Mouse (Mus musculus) embryonic facial prominence, embryonic 13.5 days (tissue): ENCODE measurements around the gene Rapgef1. TPM values are rescaled to one million over a fixed set of nuclear protein-coding genes. Genes with fewer than 3 reads are reported as not detected.
A peak's percentile ranks its signal among the peaks of the same experiment; 100 is the strongest.
"Not testable (repeated sequence)": the region's sequence is repeated elsewhere in the genome, so short reads cannot be mapped to it uniquely, and the experiment has no call there.

Experiments used
- ATAC-seq: fragments of 200-750 bp; cut with Nextera tagmentation; 2 replicates; pipeline ENCODE4 v1.8.0; 2017; ENCODE audit warnings: low read depth; ENCODE audit not compliant: insufficient number of reproducible peaks, insufficient read depth, low FRiP score, low TSS enrichment
- H3K27ac ChIP-seq: fragments of 300-500 bp; sonication (generic); 2 replicates; pipeline ENCODE4 v1.5.1; 2015; ENCODE audit warnings: moderate library complexity, mild to moderate bottlenecking, inconsistent platforms
- H3K27me3 ChIP-seq: fragments of 300-500 bp; sonication (generic); 2 replicates; pipeline ENCODE4 v1.6.1; 2015; ENCODE audit warnings: mild to moderate bottlenecking, inconsistent platforms
- H3K36me3 ChIP-seq: fragments of 300-500 bp; sonication (generic); 2 replicates; pipeline ENCODE4 v1.6.1; 2015; ENCODE audit warnings: mild to moderate bottlenecking, inconsistent platforms
- H3K4me1 ChIP-seq: fragments of 300-500 bp; sonication (generic); 2 replicates; pipeline ENCODE4 v1.6.1; 2015; ENCODE audit warnings: inconsistent platforms
- H3K4me2 ChIP-seq: fragments of 300-500 bp; sonication (generic); 2 replicates; pipeline ENCODE4 v1.6.1; 2015; ENCODE audit warnings: moderate library complexity, mild to moderate bottlenecking, inconsistent platforms
- H3K4me3 ChIP-seq: fragments of 300-500 bp; sonication (generic); 2 replicates; pipeline ENCODE4 v1.5.1; 2015; ENCODE audit warnings: mild to moderate bottlenecking, inconsistent platforms
- H3K9ac ChIP-seq: fragments of 300-500 bp; sonication (generic); 2 replicates; pipeline ENCODE4 v1.6.1; 2015; ENCODE audit warnings: mild to moderate bottlenecking, inconsistent platforms
- H3K9me3 ChIP-seq: fragments of 300-500 bp; sonication (generic); 2 replicates; pipeline ENCODE4 v1.6.1; 2016; ENCODE audit warnings: inconsistent platforms
- WGBS: fragments of 180-500 bp; shearing (Covaris S2); methylation state at CpG from one replicate; pipeline ENCODE4 v1.1.7; 2015; ENCODE audit warnings: mixed read lengths; 5-methylcytosine and 5-hydroxymethylcytosine counted together
- polyA plus RNA-seq: library from polyadenylated mRNA; unstranded; fragments of >200 nt; fragmentation: Nextera tagmentation; extraction: Ambion mirVana; gene quantifications from 2 replicates; pipeline ENCODE4 v1.2.1, GENCODE M21; 2015

The Rapgef1 gene
- polyA plus RNA-seq, 1 experiment from 2014 or later, result 14.4 TPM

DNA sequence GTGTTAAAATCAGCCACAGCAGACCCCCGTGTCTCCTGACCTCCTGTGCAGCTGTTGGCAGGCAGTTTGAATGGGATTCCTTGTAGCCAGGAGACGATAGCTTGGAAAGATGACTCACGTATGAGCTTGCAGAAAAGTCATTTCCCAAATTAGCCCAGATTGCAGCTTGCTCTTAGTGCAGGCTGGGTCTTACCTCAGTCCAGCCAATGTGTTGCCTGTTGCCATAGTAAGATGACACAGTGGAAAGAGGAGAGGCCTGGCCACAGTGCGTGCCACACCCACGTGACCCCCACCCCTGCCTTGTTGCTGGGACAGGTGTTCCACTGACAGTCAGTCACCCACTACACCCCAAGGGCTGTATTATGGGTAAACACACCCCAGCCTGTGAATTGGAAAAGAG is 5.2 kb downstream of the Rapgef1 start:
- Histone ChIP-seq H3K36me3 (peaks cover 6% of the 10 kb centered on the region; the same call in 1 of the 2 replicates), H3K4me3 (no peak overlapping the region), H3K9me3 (no peaks in the 10 kb centered on the region), H3K9ac (0 out of 2 replicates have a peak overlapping the region, but pooled peaks have one; percentile 16), H3K27ac (no peak overlapping the region), H3K27me3 (no peaks in the 10 kb centered on the region), H3K4me1 (peaks cover 50% of the 10 kb centered on the region), H3K4me2 (no peak overlapping the region)
- WGBS, result 75% methylated on average over 5 of the region's 5 CpGs
- ATAC-seq, result no peak

GRCm38 (mm10) chr2:29625573-29626200 is 6.2 kb downstream of the Rapgef1 start:
- WGBS, result 96% methylated on average over 8 of the region's 8 CpGs
- H3K27me3 ChIP-seq, result no peaks in the 10 kb centered on the region
- H3K4me3 ChIP-seq, result no peak overlapping the region
- H3K9me3 ChIP-seq, result no peaks in the 10 kb centered on the region
- no peak overlapping the region for H3K27ac ChIP-seq
- peaks cover 12% of the 10 kb centered on the region; the same call in 1 of the 2 replicates for H3K36me3 ChIP-seq
- no peak for ATAC-seq
- no peak overlapping the region for H3K9ac ChIP-seq
- H3K4me2 ChIP-seq, result no peak overlapping the region
- H3K4me1 ChIP-seq, result peaks cover 47% of the 10 kb centered on the region

DNA sequence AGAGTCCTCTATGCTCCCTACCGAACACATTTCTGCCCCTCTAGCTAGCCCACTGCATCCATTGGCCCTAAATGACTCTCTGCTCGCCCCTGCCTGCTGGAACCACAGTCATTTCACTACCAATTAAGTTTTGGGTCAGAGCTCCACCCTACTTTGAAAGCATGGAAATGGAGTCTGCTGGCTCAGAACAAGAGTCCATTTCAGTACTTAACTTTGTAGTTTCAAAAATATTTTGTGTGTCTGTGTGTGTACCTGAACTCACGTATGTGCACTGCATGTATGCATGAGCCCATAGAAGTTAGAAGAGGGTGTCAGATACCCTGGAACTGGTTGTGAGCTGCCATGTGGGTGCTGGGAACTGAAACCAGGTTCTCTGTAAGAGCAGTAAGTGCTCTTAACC is 7.8 kb downstream of the Rapgef1 start:
- ATAC-seq, result no peak
- peaks cover 35% of the 10 kb centered on the region for H3K4me1 ChIP-seq
- H3K4me3 ChIP-seq, result no peak overlapping the region
- WGBS, result 85% methylated on average over 3 of the region's 3 CpGs
- no peaks in the 10 kb centered on the region for H3K27me3 ChIP-seq
- H3K4me2 ChIP-seq, result no peak overlapping the region
- peaks cover 15% of the 10 kb centered on the region; the same call in 1 of the 2 replicates for H3K36me3 ChIP-seq
- no peaks in the 10 kb centered on the region for H3K9me3 ChIP-seq
- H3K27ac ChIP-seq, result no peak overlapping the region
- no peak overlapping the region for H3K9ac ChIP-seq

DNA sequence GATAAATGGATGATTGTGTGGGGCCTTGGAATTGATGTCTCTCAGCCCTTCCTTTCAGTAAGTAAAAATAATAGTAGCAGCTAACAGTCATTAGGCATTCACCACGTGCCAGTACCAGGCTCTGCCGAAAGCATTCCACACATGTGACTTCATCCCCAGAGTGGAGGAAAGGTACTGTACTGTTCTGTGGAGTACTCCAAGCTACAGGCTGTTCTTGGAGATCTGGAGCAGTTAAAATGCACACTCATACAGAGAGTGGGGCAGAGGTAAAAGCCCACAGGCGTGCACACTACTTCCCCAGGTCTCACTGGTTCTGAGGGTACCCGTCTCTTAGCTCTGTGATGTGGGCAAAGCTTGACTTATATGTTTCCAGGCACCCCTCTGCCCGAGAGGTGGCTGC is 8.7 kb downstream of the Rapgef1 start:
- Histone ChIP-seq H3K9me3 (no peaks in the 10 kb centered on the region), H3K4me1 (peaks cover 40% of the 10 kb centered on the region), H3K4me3 (no peak overlapping the region), H3K27ac (0 out of 2 replicates have a peak overlapping the region, but pooled peaks have one; percentile 11), H3K27me3 (no peaks in the 10 kb centered on the region), H3K9ac (no peak overlapping the region), H3K4me2 (no peak overlapping the region), H3K36me3 (peaks cover 15% of the 10 kb centered on the region; the same call in 1 of the 2 replicates)
- WGBS, result 66% methylated on average over 5 of the region's 5 CpGs
- no peak for ATAC-seq

GRCm38 (mm10) chr2:29628763-29629181 is 9.3 kb downstream of the Rapgef1 start:
- H3K36me3 ChIP-seq, result peaks cover 15% of the 10 kb centered on the region; the same call in 1 of the 2 replicates
- H3K4me2 ChIP-seq, result no peak overlapping the region
- 0 out of 2 replicates have a peak overlapping the region, but pooled peaks have one; percentile 16 for H3K9ac ChIP-seq
- ATAC-seq, result no peak
- no peaks in the 10 kb centered on the region for H3K9me3 ChIP-seq
- H3K27ac ChIP-seq, result 0 out of 2 replicates have a peak overlapping the region, but pooled peaks have one; percentile 11
- H3K4me1 ChIP-seq, result peaks cover 46% of the 10 kb centered on the region
- H3K4me3 ChIP-seq, result no peak overlapping the region
- 59% methylated on average over 5 of the region's 5 CpGs for WGBS
- H3K27me3 ChIP-seq, result no peaks in the 10 kb centered on the region

GRCm38 (mm10) chr2:29629311-29629710 is 9.8 kb downstream of the Rapgef1 start:
- ATAC-seq, result no peak
- peaks cover 15% of the 10 kb centered on the region; the same call in 1 of the 2 replicates for H3K36me3 ChIP-seq
- WGBS, result 61% methylated on average over 2 of the region's 2 CpGs
- no peak overlapping the region for H3K4me3 ChIP-seq
- H3K27me3 ChIP-seq, result no peaks in the 10 kb centered on the region
- H3K27ac ChIP-seq, result no peak overlapping the region
- no peak overlapping the region for H3K4me2 ChIP-seq
- H3K4me1 ChIP-seq, result peaks cover 44% of the 10 kb centered on the region
- peak overlapping the region; percentile 16; the same call in 1 of the 2 replicates for H3K9ac ChIP-seq
- H3K9me3 ChIP-seq, result no peaks in the 10 kb centered on the region

GRCm38 (mm10) chr2:29630141-29630771 is 10.7 kb downstream of the Rapgef1 start:
- Histone ChIP-seq H3K4me2 (no peak overlapping the region), H3K9me3 (no peaks in the 10 kb centered on the region), H3K4me1 (peaks cover 47% of the 10 kb centered on the region), H3K27me3 (no peaks in the 10 kb centered on the region), H3K36me3 (peaks cover 15% of the 10 kb centered on the region; the same call in 1 of the 2 replicates), H3K27ac (no peak overlapping the region), H3K9ac (no peak overlapping the region), H3K4me3 (no peak overlapping the region)
- 78% methylated on average over 10 of the region's 10 CpGs for WGBS
- no peak for ATAC-seq

GRCm38 (mm10) chr2:29631020-29631419 is 11.5 kb downstream of the Rapgef1 start:
- Histone ChIP-seq H3K27me3 (no peaks in the 10 kb centered on the region), H3K9me3 (no peaks in the 10 kb centered on the region), H3K4me3 (no peak overlapping the region), H3K36me3 (peaks cover 15% of the 10 kb centered on the region; the same call in 1 of the 2 replicates), H3K4me2 (no peak overlapping the region), H3K4me1 (peaks cover 48% of the 10 kb centered on the region), H3K9ac (no peak overlapping the region), H3K27ac (no peak overlapping the region)
- no peak for ATAC-seq

GRCm38 (mm10) chr2:29631564-29632167 is 12.1 kb downstream of the Rapgef1 start:
- not testable (repeated sequence) for H3K4me2 ChIP-seq, H3K4me3 ChIP-seq, H3K27me3 ChIP-seq, H3K9ac ChIP-seq, H3K9me3 ChIP-seq, H3K27ac ChIP-seq, ATAC-seq
- Histone ChIP-seq H3K36me3 (peaks cover 15% of the 10 kb centered on the region; the same call in 1 of the 2 replicates), H3K4me1 (peaks cover 50% of the 10 kb centered on the region)
- 88% methylated on average over 12 of the region's 12 CpGs for WGBS

- Histone ChIP-seq H3K27ac (no peak overlapping the region; the same call in 1 of the 2 replicates), H3K4me3 (no peak overlapping the region), H3K36me3 (peaks cover 9% of the 10 kb centered on the region; the same call in 1 of the 2 replicates), H3K9ac (no peak overlapping the region), H3K9me3 (no peaks in the 10 kb centered on the region), H3K4me1 (peaks cover 53% of the 10 kb centered on the region), H3K4me2 (no peak overlapping the region), H3K27me3 (no peaks in the 10 kb centered on the region)
- ATAC-seq, result no peak
- WGBS, result 83% methylated on average over 3 of the region's 3 CpGs
Observed at GRCm38 (mm10) chr2:29632168-29632662, 12.7 kb downstream of the Rapgef1 start.

DNA sequence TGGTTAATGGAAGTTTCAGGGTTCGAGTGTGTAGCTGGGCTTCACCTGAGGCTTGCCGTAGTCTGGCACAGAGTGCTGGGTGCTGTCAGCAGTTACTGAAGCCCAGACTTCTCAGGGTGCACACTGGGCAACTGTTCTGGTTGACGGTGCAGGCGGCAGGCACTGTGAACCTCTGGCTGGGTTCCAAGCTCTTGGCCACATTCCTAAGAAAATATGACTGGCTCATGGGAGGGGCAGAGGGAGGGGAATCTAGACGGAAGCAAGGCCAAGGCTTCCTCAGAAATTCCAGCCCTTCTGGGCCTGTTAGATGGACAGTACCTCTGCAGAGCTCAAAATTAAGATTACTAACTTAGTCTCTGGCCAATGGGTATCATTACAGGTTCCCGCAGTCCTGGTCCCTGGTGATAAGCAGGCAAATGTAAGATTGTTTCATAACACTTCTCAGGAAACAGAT is 13.6 kb downstream of the Rapgef1 start:
- Histone ChIP-seq H3K27ac (peak overlapping the region; percentile 66), H3K4me2 (peak overlapping the region; percentile 22; the same call in 1 of the 2 replicates), H3K4me1 (peaks cover 54% of the 10 kb centered on the region), H3K4me3 (no peak overlapping the region), H3K27me3 (no peaks in the 10 kb centered on the region), H3K36me3 (0 out of 2 replicates have a peak, but pooled peaks cover 9% of the 10 kb centered on the region), H3K9me3 (no peaks in the 10 kb centered on the region), H3K9ac (no peak overlapping the region)
- ATAC-seq, result 0 out of 2 replicates have a peak, but pooled peaks have one; percentile 54
- 29% methylated on average over 6 of the region's 6 CpGs for WGBS
